Mouse (Mus musculus): ENCODE data around the gene Tmem95. TPM values are rescaled to one million over a fixed set of nuclear protein-coding genes. Genes with fewer than 3 reads are reported as not detected.

The Tmem95 gene
- polyA plus RNA-seq, 1 experiment, result not detected

DNA sequence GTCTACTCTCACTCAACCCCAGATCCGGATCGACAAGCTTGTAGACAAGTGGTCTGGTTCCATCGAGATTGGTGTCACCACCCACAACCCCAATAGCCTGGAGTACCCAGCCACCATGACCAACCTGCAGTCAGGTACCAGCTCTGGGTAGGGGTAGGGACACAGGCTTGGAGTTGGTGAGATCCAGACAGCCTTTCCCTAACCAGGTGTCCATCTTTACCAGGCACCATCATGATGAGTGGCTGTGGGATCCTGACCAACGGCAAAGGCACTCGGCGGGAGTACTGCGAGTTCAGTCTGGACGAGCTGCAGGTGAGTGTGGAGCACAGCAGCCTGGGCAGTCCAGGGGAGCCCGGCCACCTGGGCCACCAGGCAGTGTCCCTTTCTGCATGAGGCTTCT, 26.5 kb upstream of the Tmem95 start:
- DNase-seq (ENCODE audit: low read depth), result no peak
- TF ChIP-seq CTCF (IDR thresholded peaks at IDR 0.05; ENCODE audit: borderline replicate concordance, extremely low read depth, insufficient read depth, insufficient read length) (no peak), POLR2A (IDR thresholded peaks at IDR 0.05; ENCODE audit: borderline replicate concordance, extremely low read depth, insufficient read depth, insufficient read length, poor library complexity, severe bottlenecking) (no peak)

GRCm38 (mm10) chr11:69902972-69903371, 25.2 kb upstream of the Tmem95 start:
- no peak for DNase-seq (ENCODE audit: low read depth)
- TF ChIP-seq POLR2A (IDR thresholded peaks at IDR 0.05; ENCODE audit: borderline replicate concordance, extremely low read depth, insufficient read depth, insufficient read length, poor library complexity, severe bottlenecking), result no peak
- no peak for TF ChIP-seq CTCF (IDR thresholded peaks at IDR 0.05; ENCODE audit: borderline replicate concordance, extremely low read depth, insufficient read depth, insufficient read length)

GRCm38 (mm10) chr11:69901993-69902392, 24.2 kb upstream of the Tmem95 start:
- no peak for TF ChIP-seq POLR2A (IDR thresholded peaks at IDR 0.05; ENCODE audit: borderline replicate concordance, extremely low read depth, insufficient read depth, insufficient read length, poor library complexity, severe bottlenecking)
- no peak for TF ChIP-seq CTCF (IDR thresholded peaks at IDR 0.05; ENCODE audit: borderline replicate concordance, extremely low read depth, insufficient read depth, insufficient read length)
- no peak for DNase-seq (ENCODE audit: low read depth)

DNA sequence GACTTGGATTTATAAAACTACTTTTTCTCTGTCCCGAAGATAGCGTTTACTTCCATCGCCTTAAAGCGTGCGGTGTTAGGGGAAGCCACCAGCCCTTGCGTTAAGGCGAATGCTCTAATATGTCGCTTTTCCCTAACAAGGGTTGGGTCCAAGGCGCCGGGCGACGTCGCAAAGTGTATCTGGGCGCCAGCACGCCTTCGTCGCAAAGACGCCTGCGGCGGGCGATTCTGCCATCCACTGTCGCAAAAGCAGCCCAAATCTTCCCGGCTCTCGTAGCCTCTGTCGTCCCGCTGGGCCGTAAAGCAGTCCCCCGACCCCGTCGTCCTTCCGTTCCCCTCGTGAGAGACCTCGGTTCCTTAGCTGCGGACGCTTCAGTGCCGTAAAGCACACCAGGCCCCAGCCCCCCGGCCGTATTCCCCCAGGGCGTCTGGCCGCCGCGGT, 23.6 kb upstream of the Tmem95 start:
- peak; percentile 100 for DNase-seq (ENCODE audit: low read depth)
- TF ChIP-seq CTCF (IDR thresholded peaks at IDR 0.05; ENCODE audit: borderline replicate concordance, extremely low read depth, insufficient read depth, insufficient read length), result no peak

DNA sequence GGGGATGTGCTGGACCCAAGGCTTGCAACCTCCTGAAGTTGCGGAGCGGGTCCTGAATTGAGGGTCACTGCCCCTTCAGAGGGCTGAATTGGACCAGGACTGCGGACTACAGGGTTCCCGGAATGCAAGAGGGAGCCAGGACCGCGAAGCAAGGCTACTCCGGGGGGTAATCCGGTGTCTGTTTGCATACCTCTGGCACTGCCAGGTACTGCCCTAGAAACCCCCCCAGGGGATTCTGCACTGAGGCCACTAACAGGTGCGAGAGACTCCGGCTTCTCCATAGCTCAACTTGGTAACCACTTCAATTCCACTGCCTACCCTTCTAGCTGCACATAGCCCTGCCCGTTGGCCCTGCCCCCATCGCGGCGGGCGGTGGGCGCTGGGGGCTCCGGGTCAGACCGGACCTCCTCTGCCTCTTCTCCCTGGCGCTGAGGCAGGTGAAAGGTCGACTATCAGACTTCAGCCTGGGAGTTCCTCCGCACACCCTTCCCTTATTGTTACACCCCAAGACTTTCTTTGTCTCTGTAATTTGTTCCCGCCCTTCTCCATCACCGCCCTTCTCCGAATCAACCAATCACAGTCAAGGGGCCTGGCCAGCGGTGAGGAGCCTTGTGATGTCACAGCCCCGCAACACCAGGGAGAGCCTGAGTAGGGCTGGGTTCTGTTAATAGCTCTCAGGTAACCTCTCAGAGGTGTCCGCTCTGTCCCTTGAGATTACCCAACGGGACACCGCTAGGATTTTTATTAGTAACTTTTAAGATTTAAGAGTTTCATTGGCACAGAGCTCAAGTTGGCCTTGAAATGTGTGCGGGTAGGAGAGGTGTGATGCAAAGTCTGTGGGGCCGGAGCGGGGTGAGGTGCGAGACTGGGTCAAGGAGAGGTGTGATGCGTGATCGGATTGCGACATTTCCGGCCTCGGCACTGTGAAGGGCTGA, 22.9 kb upstream of the Tmem95 start, which contains the start of the genes 2810408A11Rik and Neurl4:
Gene 2810408A11Rik, minus strand, starts transcription at position 517 of the 935 bp plus-strand sequence.
Gene Neurl4, plus strand, starts transcription at position 602 of the 935 bp plus-strand sequence.
- peak; percentile 62; the same call in 1 of the 2 replicates for TF ChIP-seq POLR2A (IDR thresholded peaks at IDR 0.05; ENCODE audit: borderline replicate concordance, extremely low read depth, insufficient read depth, insufficient read length, poor library complexity, severe bottlenecking)
- no peak for TF ChIP-seq CTCF (IDR thresholded peaks at IDR 0.05; ENCODE audit: borderline replicate concordance, extremely low read depth, insufficient read depth, insufficient read length)
- DNase-seq (ENCODE audit: low read depth), result peak; percentile 99

GRCm38 (mm10) chr11:69899870-69900269, 22.1 kb upstream of the Tmem95 start:
- DNase-seq (ENCODE audit: low read depth), result peak; percentile 38
- no peak for TF ChIP-seq POLR2A (IDR thresholded peaks at IDR 0.05; ENCODE audit: borderline replicate concordance, extremely low read depth, insufficient read depth, insufficient read length, poor library complexity, severe bottlenecking)
- TF ChIP-seq CTCF (IDR thresholded peaks at IDR 0.05; ENCODE audit: borderline replicate concordance, extremely low read depth, insufficient read depth, insufficient read length), result no peak

DNA sequence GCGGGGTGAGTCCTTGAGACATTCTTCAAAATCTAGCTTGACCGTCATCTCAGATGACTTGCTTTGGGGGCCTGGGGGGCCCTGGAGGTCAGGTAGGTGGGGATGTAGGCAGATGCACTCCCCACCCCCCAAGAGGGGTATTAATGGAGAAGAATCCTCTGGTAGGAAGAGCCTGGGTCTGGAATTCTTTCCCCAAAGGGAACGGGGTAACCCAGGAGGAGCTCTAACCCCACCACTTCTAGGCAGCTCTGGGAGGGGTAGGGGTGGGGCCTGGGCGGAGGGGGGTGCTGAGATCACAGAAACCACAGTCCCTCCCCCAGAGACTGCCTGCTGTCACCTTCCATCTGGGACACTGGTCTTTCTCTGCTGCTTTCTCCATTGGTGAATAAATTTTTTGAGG, 17.5 kb upstream of the Tmem95 start, which contains the start of gene Acap1:
Gene Acap1, minus strand, starts transcription at position 249 of the 400 bp plus-strand sequence.
- TF ChIP-seq POLR2A (IDR thresholded peaks at IDR 0.05; ENCODE audit: borderline replicate concordance, extremely low read depth, insufficient read depth, insufficient read length, poor library complexity, severe bottlenecking) (no peak), CTCF (IDR thresholded peaks at IDR 0.05; ENCODE audit: borderline replicate concordance, extremely low read depth, insufficient read depth, insufficient read length) (no peak)
- no peak for DNase-seq (ENCODE audit: low read depth)

DNA sequence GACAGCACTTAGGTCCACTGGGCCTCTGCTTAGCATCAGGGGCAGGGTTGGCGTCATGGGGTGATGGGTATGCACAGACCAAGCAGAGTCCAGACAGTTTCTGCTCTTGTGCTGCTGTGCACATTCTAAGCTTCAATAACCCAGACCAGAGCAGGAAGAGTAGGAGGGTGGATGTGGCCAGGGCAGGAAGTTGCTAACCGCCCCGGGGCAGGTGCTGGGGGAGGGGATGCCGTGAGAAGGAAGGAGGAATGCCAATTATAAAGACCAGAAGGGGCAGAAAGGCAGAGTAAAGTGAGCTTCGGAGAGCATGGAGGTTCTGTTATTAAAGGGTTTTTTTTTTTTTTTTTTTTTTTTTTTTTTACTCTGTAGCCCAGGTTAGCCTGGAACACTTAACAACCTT, 16.9 kb upstream of the Tmem95 start:
- TF ChIP-seq CTCF (IDR thresholded peaks at IDR 0.05; ENCODE audit: borderline replicate concordance, extremely low read depth, insufficient read depth, insufficient read length) (no peak), POLR2A (IDR thresholded peaks at IDR 0.05; ENCODE audit: borderline replicate concordance, extremely low read depth, insufficient read depth, insufficient read length, poor library complexity, severe bottlenecking) (no peak)
- DNase-seq (ENCODE audit: low read depth), result no peak

- peak; percentile 28 for DNase-seq (ENCODE audit: low read depth)
Observed at GRCm38 (mm10) chr11:69891482-69891881, 13.7 kb upstream of the Tmem95 start.

DNA sequence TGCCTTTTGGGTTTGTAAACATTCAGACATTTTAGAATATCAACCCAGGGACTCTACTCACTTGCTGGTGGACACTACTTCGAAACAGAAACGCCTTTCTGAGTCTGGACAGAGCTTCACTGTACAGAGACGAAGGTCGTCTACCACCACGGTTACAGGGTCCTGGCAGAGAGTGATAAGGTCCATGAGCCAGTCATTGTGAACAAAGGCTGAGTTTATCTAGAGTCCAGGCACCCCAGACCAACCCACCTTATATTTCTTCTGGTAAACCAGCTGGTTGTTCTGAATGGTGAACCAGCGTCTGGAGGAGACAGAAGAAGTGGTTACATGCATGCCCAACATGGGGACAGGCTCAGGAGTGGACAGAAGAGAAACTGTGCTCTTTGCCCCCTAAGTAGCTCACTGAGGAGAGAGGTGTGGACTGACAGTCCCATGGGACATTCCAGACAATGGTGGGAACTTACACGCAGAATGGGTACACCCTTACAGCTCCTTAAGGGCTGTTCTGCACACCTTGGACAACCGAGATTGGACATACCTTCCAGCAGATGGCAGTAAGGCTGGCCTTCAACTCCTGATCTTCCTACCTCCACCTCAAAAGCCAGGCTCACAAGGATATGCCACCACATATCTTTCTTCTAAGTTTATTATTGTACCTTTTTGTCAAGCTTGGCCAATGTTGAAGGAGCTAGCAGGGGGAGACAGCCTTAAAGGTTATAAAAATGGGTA, 9.3 kb upstream of the Tmem95 start:
- no peak for TF ChIP-seq CTCF (IDR thresholded peaks at IDR 0.05; ENCODE audit: borderline replicate concordance, extremely low read depth, insufficient read depth, insufficient read length)
- TF ChIP-seq POLR2A (IDR thresholded peaks at IDR 0.05; ENCODE audit: borderline replicate concordance, extremely low read depth, insufficient read depth, insufficient read length, poor library complexity, severe bottlenecking), result no peak
- DNase-seq (ENCODE audit: low read depth), result no peak

More at GRCm38 (mm10) chr11:69891482-69891881, 13.7 kb upstream of the Tmem95 start:
- TF ChIP-seq CTCF (IDR thresholded peaks at IDR 0.05; ENCODE audit: borderline replicate concordance, extremely low read depth, insufficient read depth, insufficient read length) (no peak), POLR2A (IDR thresholded peaks at IDR 0.05; ENCODE audit: borderline replicate concordance, extremely low read depth, insufficient read depth, insufficient read length, poor library complexity, severe bottlenecking) (no peak)

GRCm38 (mm10) chr11:69884663-69885062, 6.8 kb upstream of the Tmem95 start:
- no peak for DNase-seq (ENCODE audit: low read depth)
- TF ChIP-seq CTCF (IDR thresholded peaks at IDR 0.05; ENCODE audit: borderline replicate concordance, extremely low read depth, insufficient read depth, insufficient read length) (no peak), POLR2A (IDR thresholded peaks at IDR 0.05; ENCODE audit: borderline replicate concordance, extremely low read depth, insufficient read depth, insufficient read length, poor library complexity, severe bottlenecking) (no peak)

Data from brain, embryonic 14.5 days (tissue).